Mouse (Mus musculus): ENCODE measurements around the gene Eif3d.
A peak's percentile ranks its signal among the peaks of the same experiment; 100 is the strongest.

Eif3d gene

DNA sequence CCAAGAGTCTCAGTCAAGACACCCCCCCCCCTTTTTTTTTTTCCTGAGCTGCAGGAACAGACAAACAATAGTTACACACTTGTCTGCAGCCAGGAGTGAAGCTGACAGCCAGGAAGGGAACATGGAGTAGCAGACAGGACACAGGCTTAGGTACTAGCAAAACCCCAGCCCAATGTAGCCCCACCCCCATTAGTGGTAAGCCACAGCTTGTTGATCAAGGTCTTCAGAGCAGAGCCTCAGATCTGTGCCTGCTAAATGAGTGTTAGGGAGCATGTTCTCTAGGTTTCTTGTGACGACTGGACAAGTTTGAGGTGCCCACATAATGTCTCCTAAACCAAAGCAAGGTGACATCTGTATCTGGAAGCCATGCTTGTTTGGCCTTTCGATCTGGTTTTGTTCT is 16.3 kb downstream of the Eif3d start:
- DNase-seq (ENCODE audit: extremely low spot score, low spot score), result no peak

DNA sequence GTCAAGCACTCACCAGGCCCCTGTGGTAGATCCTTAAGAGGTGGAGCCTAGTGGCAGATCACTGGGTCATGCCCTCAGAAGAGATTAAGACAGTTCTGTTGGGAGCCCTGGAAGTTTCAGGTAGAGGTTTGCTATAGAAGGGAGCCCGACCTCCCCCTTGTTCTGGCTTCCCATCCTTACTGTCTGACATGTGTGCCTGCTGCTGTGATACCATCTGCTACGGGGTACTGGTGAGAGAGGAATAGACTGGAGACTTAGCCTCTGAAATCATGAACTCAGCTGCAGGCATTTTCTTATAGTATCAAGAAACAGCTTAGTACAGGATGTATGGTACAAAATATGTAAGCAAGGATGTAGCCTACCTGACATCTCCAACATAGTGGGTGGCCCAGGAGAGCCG is 17.7 kb downstream of the Eif3d start:
- DNase-seq (ENCODE audit: extremely low spot score, low spot score), result no peak

DNA sequence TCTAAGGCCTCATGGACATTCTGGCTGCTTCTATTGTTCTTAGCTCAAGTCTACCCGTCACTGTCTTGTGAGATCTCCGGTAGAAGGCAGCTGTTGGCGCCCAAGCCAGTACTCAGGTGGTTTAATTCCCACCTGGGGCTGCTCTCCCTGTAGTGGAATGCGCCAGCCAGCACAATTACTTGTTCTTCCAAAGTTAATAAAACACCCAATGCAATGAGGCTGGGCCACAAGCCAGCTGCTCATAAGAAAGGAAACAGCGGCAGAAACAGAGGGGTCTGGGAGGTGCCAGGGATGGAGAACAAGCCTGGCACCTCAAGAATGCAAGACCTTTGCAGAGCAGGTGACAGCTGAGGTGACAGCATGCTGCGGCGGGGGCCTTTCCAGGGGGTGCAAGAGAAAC is 21.6 kb downstream of the Eif3d start:
- DNase-seq (ENCODE audit: extremely low spot score, low spot score), result no peak

DNA sequence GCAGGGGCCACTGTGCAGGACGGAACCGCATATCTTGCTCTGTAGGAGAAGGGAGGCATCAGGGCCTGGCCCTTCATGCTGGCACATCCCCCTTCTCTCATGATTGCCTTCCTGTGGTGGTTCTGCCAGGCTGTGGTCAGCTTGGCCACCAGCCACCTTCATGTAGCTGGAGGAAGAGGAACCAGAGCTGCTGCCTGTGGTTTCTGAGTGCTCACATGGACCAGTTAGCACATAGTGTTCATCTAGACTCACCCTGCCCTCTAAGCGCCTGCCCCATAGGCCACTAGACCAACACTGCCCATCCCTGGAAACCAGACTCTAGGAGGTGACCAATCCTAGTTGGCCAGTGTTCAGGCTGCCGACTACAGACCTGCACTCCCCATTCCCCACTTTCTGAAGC is 24.9 kb downstream of the Eif3d start:
- DNase-seq (ENCODE audit: extremely low spot score, low spot score), result no peak

DNA sequence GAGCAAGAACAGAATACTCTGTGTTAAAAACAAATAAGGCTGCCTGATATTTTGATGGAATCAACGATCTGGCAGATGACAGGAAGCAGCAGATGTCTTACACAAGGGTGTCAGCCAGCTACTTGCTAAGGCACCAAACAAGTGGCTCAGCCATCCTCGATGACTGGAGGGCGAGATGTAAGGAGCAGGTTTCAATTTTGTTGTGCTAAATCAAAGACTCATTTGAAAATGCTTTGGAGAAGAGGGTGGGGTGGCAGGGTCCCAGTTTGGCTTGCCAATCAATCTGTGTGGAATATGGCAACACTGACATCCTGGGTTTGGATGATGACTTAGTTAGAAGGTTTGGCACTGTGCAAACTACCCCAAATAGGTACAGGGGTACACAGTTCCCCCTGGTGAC is 29.1 kb downstream of the Eif3d start:
- no peak for DNase-seq (ENCODE audit: extremely low spot score, low spot score)

DNA sequence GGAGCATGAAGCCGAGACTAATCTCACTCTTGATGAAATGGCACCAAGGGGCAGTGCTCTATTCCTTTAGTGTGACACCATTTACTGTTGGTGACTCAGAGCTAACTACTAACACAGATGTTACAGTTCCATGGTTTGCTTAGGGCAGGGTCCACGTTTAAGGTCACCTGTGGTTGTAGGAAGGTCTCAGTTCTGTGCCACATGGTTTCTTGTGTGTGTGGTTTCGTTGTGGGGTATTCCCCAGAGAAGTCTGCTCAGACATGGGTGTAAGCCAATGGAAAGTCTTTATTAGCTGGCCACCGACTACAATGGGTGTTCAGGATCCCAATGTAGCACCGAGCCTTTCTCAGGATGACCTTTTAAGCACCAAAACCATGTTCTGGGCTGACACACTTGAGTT is 32.1 kb downstream of the Eif3d start:
- no peak for DNase-seq (ENCODE audit: extremely low spot score, low spot score)

DNA sequence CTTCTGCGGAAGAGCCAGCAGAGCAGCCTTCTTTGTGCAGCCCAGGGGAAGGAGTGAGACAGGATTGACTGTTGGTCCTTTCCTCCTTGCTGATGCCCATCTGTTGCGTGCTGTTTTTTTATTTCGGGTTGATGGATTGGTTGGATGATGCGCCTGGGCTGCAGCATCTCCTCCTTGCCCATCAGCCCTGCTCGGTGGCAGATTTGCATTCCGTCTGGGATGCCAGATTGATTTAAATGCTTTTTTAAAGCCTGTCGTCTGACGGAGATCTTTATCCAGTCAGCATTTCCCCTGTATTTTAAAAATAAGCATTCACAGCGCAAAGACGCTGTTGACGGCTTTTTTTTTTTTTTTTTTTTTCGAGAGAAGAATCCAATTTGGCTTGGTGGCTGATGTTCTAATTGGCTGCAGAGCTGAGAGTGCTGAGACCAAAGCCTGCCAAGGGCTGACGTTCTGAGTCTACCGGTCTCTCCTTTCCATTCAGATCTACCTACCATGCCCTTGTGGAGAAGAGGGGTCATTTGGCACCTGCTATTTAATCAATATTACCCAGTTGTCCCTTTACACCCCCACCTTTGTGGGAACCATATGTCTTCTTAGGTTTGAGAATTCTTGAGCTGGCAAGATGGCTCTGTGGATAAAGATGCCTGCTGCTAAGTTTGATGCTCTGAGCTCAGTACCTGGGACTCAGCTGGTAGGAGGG is 34.8 kb downstream of the Eif3d start:
- no peak for DNase-seq (ENCODE audit: extremely low spot score, low spot score)

DNA sequence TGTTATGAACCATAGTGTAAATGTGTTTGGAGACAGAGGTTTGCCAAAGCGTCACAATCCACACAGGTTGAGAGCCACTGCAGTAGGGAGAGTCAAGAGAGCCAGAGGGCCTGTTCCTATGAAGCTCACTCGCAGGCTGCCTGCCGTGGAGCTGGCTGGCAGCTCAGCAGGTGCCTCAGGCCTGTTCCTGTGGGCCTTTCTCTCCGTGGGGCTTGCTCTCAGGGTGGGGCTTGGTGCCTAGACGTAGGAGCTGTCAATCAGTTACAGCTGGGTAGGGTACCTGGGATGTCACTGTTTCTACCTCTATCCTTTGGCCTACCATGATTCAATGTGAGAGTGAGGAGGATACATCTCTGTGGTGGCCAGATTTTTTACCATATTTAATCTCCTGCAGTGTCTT is 35.6 kb downstream of the Eif3d start:
- no peak for DNase-seq (ENCODE audit: extremely low spot score, low spot score)

DNA sequence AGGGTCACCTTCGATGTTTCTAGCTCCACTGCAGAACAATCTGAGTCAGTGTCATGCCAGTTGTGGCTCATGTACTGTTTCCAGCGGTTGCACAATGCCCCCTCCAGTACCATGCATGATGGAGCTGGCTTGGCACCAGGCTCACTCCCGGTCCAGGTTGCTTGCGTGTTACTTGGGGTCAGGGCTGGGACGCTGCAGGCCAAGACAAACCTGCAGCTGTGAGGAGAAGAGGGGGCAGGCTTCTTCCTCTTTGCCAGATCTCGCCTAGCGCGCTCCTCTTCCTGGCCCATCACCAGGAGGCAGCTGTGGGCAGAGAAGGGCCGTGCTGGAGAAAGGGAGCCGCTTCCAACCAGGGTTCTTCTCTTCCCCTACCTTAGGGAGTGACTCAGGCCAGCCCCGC is 36.3 kb downstream of the Eif3d start:
- DNase-seq (ENCODE audit: extremely low spot score, low spot score), result no peak

DNA sequence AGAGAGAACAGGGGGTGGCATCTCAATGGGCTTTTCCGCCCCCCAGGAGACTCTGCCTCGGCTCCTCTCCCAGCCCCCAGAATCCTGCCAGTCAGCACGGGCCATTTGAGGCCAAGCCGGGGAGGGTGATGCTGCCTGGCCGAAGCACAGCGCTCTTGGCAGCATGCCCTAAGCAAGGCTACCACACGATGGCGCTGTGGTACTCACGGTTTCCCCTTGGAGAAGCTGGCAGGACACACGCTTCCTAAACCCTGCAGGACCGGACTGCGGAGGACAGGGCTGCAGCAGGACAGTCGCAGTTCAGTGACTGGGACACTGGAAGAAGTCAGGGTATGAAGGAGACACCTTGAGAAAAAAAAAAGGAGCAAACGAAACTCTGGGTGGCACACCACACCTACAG is 36.8 kb downstream of the Eif3d start:
- DNase-seq (ENCODE audit: extremely low spot score, low spot score), result peak; percentile 98

DNA sequence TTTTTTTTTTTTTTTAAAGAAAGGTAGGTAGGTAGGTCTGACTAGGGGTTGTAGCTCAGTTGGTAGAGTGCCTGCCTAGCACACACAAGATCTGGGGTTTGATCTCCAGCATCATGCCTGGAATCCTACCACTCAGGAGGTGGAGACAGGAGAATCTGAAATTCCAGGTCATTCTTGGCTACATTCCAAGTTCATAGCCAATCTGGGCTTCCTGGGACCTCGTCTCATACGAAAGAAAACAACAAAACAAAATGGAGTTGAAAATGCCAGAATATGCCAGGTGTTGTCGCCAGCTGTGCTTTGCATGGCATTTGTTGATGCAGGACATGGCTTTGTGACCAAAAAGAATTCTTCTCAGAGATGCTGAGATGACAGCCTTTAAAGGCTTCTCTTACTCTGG is 37.4 kb downstream of the Eif3d start:
- DNase-seq (ENCODE audit: extremely low spot score, low spot score), result no peak

DNA sequence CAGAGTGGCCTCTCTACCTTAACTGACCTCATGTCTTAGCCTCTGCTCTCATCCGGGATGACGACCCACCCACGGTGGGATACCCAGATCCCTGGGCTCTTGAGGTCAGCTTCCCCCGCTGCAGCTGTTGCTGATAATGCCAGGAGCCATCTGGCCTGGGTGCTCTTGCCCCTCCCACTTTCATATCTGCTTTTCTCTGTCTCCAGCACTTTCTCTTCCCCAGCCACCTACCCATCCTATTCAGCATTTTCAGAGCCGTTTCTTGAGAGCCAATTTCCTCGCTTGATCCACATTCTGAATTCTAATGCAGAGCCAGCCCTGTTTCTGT is 39.0 kb downstream of the Eif3d start:
- DNase-seq (ENCODE audit: extremely low spot score, low spot score), result no peak

DNA sequence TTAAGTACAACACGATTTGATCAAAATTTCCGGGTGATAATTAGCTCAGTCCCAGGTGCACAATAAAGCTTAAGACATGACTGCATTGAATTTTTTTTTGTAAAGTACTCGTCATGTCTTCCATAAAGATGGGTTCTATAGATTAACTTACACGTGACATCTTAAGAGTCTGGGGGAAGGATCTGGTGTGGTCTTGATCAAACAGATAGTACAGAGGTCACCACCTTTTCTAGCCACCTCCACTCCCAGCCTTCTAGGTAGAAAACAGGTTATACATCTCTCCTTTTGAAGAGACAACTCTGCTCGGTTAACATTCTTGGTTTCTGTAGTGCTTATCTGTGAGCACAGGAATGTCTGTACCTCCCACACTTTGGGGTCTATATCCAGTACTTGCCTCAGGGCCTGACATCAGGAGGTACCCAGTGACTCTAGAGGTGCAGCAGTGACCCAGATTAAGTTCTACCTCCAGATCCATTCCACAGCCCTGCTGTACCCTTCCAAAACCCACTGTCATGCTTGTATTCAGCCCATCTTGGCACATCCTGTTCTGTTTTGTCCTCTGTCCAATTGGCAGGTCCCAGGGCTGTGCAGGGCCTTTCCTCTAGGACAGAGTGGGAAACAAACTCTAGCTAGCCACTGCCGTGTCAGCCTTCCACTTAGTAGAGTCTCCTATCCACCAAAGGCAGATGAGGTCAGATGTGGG is 39.5 kb downstream of the Eif3d start:
- DNase-seq (ENCODE audit: extremely low spot score, low spot score), result no peak

DNA sequence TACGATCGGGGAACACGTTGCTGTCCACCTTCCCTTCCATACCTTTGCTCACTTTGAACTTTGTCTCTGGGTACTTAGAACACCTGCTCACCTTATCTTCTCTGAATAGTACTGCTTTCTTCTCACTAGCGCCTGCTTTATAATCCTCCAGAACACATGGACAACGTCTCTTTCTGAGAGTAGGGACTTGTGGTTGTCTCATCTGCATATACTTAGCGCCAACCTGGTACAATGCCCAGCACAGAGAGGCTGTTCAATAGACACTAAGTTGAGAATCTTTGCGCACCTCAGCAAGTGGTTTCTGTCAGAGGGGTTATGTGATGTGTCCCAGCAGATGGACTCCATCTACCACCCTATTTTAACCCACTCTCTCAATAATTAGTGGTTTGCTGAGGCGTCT is 40.8 kb downstream of the Eif3d start:
- no peak for DNase-seq (ENCODE audit: extremely low spot score, low spot score)

DNA sequence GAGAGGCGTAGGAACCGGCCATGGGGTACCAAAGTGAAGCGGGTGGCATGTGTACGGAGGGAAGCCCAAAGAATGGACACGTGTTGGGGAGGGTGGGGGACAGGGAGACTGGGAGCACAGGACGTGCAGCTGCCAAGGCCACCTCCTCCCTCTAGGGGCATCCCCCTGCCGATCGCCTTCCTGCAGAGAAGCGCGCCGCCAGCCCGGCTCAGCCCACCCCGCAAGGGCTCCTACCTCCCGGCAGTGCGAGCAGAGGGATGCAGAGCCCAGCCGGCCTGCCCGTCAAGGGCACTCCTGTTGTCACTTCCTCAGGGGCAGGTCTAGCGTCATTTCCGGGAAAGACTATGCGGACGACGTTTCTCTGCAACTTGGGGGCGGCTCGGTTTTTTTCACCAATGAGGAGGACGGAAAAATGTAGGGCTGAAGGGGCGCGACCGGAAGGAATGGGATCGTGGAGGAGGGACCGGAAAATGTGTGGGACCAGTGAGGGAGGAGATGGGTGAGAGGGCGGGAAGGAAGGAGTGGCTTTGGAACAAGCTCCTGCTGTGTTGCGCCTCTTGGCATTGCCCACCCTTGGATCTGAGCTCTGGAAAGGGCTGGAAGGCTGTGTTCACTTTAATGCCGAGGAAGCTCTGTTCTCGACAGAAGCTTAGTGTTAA is 41.8 kb downstream of the Eif3d start, which contains the start of gene Txn2:
Txn2 (minus strand) TSS at position 334 of the 659 bp plus-strand sequence.
- peak; percentile 95 for DNase-seq (ENCODE audit: extremely low spot score, low spot score)

DNA sequence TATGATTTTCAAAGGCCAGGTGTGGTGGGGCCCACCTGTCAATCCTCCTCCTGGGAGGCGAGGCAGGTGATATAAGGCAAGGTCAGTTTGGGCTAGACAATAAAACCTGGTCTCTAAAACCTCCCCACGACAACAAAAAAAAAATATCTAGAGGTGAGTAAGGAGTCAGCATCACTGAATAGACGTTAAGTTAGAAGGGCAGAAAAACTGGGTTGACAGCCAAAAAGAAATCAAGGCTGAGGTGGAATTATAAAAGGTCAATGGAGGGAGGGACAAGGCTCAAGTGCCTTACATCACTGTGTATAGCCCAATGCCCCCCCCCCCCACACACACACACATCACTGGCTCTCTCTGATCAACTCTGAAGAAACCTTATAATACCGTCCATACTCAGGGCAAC is 42.5 kb downstream of the Eif3d start:
- DNase-seq (ENCODE audit: extremely low spot score, low spot score), result no peak

DNA sequence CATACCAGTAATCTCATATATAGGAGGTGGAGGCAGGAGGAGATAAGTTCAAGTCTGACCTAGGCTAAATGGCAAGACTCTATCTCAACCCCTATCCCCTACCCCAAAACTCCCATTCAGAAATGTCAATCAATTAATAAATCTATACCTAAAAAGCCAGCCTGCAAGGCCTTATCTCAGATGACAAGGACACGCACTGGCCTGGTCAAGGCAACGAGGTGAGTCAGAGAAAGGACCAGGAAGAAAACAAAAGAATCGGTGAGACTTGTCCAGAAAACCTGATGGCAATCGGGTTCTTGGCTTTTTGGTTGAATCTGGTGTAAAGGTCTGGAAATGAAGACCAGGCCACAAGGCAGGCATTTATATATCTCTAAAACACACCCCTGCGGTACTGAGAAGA is 43.7 kb downstream of the Eif3d start:
- DNase-seq (ENCODE audit: extremely low spot score, low spot score), result no peak

DNA sequence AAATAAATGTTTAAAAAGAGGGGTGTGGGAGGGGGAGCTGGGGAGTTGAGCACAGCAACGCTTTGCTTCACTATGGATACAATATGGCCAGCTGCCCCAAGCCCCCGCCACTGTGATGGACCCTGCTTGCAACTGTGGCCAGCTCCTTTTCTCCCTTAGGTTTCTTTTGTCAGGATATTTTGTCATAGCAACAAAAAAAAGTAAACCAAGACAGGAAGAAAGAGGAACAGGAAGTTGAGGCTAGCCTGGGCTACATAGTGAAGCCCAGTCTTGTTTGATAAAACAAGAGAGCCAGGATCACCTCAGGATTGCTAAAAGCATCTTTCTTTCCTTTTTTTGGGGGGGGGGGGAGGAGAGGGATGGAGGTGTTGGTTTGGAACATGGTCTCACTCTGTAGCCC is 45.4 kb downstream of the Eif3d start:
- no peak for DNase-seq (ENCODE audit: extremely low spot score, low spot score)

DNA sequence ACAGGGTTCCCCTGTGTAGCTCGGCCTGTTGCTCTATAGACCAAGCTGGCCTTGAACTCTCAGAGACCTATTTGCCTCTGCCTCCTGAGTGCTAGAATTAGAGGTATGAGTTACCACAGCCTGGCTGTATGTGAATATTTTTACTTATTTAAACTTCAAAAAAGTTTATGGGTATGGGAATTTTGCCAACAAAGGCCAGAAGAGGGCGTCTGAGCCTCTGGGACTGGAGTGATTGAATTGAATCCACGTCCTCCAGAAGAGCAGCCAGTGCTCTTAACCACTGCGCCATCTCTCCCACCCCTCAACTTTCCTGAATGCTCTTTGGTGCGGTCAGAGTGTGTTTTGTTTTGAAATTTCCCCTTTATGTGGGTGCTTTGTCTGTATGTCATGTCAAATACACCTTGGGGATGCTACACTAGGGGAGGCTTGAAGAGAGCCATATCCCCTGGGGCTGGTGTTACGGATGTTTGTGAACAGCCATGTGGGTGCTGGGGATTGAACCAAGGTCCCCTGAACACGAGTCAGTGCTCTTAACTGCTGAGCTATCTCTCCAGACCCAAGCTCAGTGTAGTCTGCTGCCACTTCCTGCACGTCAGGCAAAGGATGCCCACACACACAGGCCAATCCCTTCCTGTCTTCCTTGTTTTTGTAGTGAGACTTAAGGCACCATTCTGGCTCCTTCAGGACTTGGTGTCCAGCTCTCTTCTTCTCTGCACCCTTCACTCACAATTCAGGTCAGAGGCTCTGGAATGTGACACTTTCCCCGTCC is 47.2 kb downstream of the Eif3d start:
- DNase-seq (ENCODE audit: extremely low spot score, low spot score), result no peak

DNA sequence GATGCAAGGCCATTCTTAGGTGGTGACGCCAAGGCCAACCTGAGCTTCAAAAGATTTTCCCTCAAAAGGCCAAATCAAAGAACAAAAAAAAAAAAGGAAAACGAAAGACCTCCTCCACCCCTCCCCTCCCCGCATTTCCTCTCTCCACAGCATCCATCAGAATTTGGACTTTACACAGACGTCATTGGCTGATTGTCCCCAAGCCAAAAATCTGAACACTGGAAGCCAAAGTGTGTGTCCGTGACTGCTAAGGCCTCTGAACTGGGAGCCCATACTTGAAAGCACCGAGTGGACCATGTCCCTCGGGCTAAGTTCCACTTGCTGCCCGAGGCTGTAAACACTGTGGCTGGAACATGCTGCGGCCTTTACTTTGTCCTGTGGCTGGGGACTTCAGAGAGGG is 47.9 kb downstream of the Eif3d start:
- DNase-seq (ENCODE audit: extremely low spot score, low spot score), result no peak

DNA sequence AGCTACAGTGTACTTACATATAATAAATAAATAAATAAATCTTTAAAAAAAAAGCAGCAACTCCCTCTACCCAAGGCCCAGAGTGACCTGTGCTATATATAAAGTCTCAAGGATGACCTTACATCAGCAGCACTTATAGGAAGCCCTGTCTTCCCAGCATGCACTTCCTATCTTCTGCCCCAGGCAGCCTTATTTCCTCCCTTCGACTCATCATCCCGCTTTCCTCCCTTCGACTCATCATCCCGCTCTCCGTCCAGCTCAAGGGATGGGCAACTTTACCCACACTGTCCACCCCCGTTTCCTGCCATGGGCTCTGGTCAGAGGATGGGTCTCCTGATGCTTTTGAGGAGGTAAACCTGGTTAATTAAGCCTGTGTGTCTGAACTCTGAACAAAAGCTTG is 49.0 kb downstream of the Eif3d start:
- no peak for DNase-seq (ENCODE audit: extremely low spot score, low spot score)
